16 mouse cellular contexts compared by ENCODE assay signal in the genomic region with DNA sequence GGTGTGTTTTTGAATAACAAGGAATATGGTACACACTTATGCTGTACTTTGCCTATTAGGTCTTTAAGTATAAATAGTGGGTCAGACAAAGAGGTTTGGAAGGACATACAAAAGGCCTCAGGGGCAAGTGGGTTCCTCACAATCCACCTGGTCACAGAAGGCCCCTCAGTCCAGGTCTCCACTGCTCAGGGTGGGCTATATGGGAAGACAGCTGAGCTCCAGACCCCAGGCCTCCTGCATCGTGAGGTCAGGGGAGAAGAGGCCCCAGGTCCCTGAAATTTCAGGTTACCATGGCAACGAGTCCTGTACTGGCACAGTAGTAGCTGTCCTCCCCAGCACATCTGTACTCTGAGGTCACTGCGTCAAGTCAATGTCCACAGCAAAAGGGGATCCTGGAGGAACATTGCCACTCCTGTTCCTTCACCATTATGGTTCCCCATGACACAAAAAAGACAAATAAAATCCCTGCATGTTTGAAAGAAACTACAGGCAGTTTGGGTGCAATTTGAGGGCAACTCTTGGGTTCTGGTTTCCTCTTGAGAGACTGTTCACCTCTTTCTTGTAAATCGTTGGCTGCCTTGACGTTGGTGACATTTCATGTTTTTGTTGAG.
DNase-seq lines count a peak whose midpoint lies in the region; ATAC-seq and TF ChIP-seq lines count a peak whose summit lies in the region.
"Had no signal": no experiment of that assay in that cellular context is flagged by ENCODE, and none has a peak within 500 bp of the region (broad histone marks: within the 10 kb centered on the region; RNA-seq: fewer than 3 reads in every experiment).

No protein-coding gene starts in this region.

- DNase-seq in forebrain, embryonic 11.5 days (ENCODE audit: low spot score) = peak; percentile 43
- no peak for DNase-seq in midbrain, embryonic 10.5 days (ENCODE audit: low spot score)
- DNase-seq in forebrain, postnatal 0 days = no peak
- DNase-seq in yolk sac, embryonic 10.5 days (ENCODE audit: low spot score) = no peak
- no peak for DNase-seq in T-cell, adult 2 months (ENCODE audit: low spot score)
- DNase-seq: adrenal gland, postnatal 25 days; cerebellum, adult 2 months; gastrocnemius, postnatal 10 days; heart, adult 2 months; kidney, adult 9 months; kidney, postnatal 36 days; lung, postnatal 4 days had no signal

- ATAC-seq in forebrain, embryonic 11.5 days (replicated peaks; ENCODE audit: low FRiP score) = no peak
- ATAC-seq in forebrain, embryonic 13.5 days = no peak; the same call in 1 of the 2 replicates
- ATAC-seq in midbrain, embryonic 12.5 days (ENCODE audit: low FRiP score, low read depth) = peak; percentile 58; the same call in 1 of the 2 replicates
- ATAC-seq in forebrain, postnatal 0 days = peak; percentile 15; the same call in 1 of the 2 replicates
- ATAC-seq in midbrain, embryonic 16.5 days = peak; percentile 13; the same call in 1 of the 2 replicates

- no peak for TF ChIP-seq CTCF in forebrain, postnatal 0 days (IDR thresholded peaks at IDR 0.05; ENCODE audit: low read depth)

- no peak overlapping the region for H3K27ac ChIP-seq in forebrain, embryonic 11.5 days (ENCODE audit: low read depth, low read length)
- no peak overlapping the region for H3K27ac ChIP-seq in forebrain, embryonic 13.5 days
- no peak overlapping the region for H3K27ac ChIP-seq in midbrain, embryonic 12.5 days (replicated peaks)
- no peak overlapping the region for H3K27ac ChIP-seq in midbrain, embryonic 10.5 days (replicated peaks)
- H3K27ac ChIP-seq in forebrain, postnatal 0 days (ENCODE audit: low read depth, low read length) = no peak overlapping the region
- no peak overlapping the region for H3K27ac ChIP-seq in midbrain, embryonic 16.5 days (ENCODE audit: low read length)
- H3K27ac ChIP-seq: heart, adult 2 months; limb, embryonic 12.5 days had no signal

- H3K27me3 ChIP-seq in forebrain, embryonic 11.5 days (ENCODE audit: control insufficient read depth, insufficient read depth, low read length) = no peaks in the 10 kb centered on the region
- H3K27me3 ChIP-seq in forebrain, embryonic 13.5 days = no peaks in the 10 kb centered on the region
- no peaks in the 10 kb centered on the region for H3K27me3 ChIP-seq in midbrain, embryonic 12.5 days
- no peaks in the 10 kb centered on the region for H3K27me3 ChIP-seq in midbrain, embryonic 10.5 days (ENCODE audit: low read depth, poor library complexity, severe bottlenecking)
- no peaks in the 10 kb centered on the region for H3K27me3 ChIP-seq in forebrain, postnatal 0 days (ENCODE audit: insufficient read depth, low read length)
- H3K27me3 ChIP-seq in midbrain, embryonic 16.5 days (ENCODE audit: control insufficient read depth, insufficient read depth, low read depth, low read length) = no peaks in the 10 kb centered on the region
- H3K27me3 ChIP-seq: limb, embryonic 12.5 days had no signal

- no peaks in the 10 kb centered on the region for H3K4me1 ChIP-seq in forebrain, embryonic 11.5 days (replicated peaks; ENCODE audit: control insufficient read depth, insufficient read depth, low read length)
- H3K4me1 ChIP-seq in forebrain, embryonic 13.5 days = peaks cover 16% of the 10 kb centered on the region
- no peaks in the 10 kb centered on the region for H3K4me1 ChIP-seq in midbrain, embryonic 12.5 days
- peaks cover 4% of the 10 kb centered on the region for H3K4me1 ChIP-seq in midbrain, embryonic 10.5 days
- H3K4me1 ChIP-seq in forebrain, postnatal 0 days (ENCODE audit: insufficient read depth) = 0 out of 2 replicates have a peak, but pooled peaks cover 4% of the 10 kb centered on the region
- H3K4me1 ChIP-seq in midbrain, embryonic 16.5 days (ENCODE audit: control insufficient read depth, insufficient read depth, low read length) = no peaks in the 10 kb centered on the region
- H3K4me1 ChIP-seq: limb, embryonic 12.5 days had no signal

- no peak overlapping the region for H3K4me2 ChIP-seq in forebrain, embryonic 11.5 days (ENCODE audit: low read depth, low read length, severe bottlenecking)
- no peak overlapping the region for H3K4me2 ChIP-seq in forebrain, embryonic 13.5 days
- no peak overlapping the region for H3K4me2 ChIP-seq in midbrain, embryonic 12.5 days (replicated peaks)
- H3K4me2 ChIP-seq in forebrain, postnatal 0 days (ENCODE audit: low read depth) = no peak overlapping the region
- no peak overlapping the region for H3K4me2 ChIP-seq in midbrain, embryonic 16.5 days (ENCODE audit: low read length)
- H3K4me2 ChIP-seq: limb, embryonic 12.5 days had no signal

- H3K9me3 ChIP-seq in forebrain, embryonic 11.5 days (ENCODE audit: control insufficient read depth, low read length) = no peaks in the 10 kb centered on the region
- H3K9me3 ChIP-seq in forebrain, embryonic 13.5 days (replicated peaks) = no peaks in the 10 kb centered on the region
- H3K9me3 ChIP-seq in midbrain, embryonic 12.5 days = no peaks in the 10 kb centered on the region
- no peaks in the 10 kb centered on the region for H3K9me3 ChIP-seq in midbrain, embryonic 10.5 days (replicated peaks)
- H3K9me3 ChIP-seq in forebrain, postnatal 0 days (ENCODE audit: low read length) = no peaks in the 10 kb centered on the region
- H3K9me3 ChIP-seq in midbrain, embryonic 16.5 days (replicated peaks; ENCODE audit: control insufficient read depth, low read length, poor library complexity, severe bottlenecking) = no peaks in the 10 kb centered on the region
- H3K9me3 ChIP-seq: limb, embryonic 12.5 days had no signal

- WGBS in forebrain, embryonic 11.5 days = 81% methylated on average over 5 of the region's 5 CpGs
- WGBS in forebrain, embryonic 13.5 days = 73% methylated on average over 5 of the region's 5 CpGs
- 78% methylated on average over 5 of the region's 5 CpGs for WGBS in midbrain, embryonic 12.5 days
- 77% methylated on average over 5 of the region's 5 CpGs for WGBS in midbrain, embryonic 10.5 days
- 79% methylated on average over 5 of the region's 5 CpGs for WGBS in forebrain, postnatal 0 days
- WGBS in midbrain, embryonic 16.5 days = 73% methylated on average over 5 of the region's 5 CpGs

- no peak overlapping the region for H3K9ac ChIP-seq in forebrain, embryonic 11.5 days (ENCODE audit: low read length)
- no peak overlapping the region for H3K9ac ChIP-seq in forebrain, embryonic 13.5 days
- H3K9ac ChIP-seq in midbrain, embryonic 12.5 days (replicated peaks) = no peak overlapping the region
- H3K9ac ChIP-seq in forebrain, postnatal 0 days = no peak overlapping the region
- no peak overlapping the region for H3K9ac ChIP-seq in midbrain, embryonic 16.5 days (ENCODE audit: low read depth, low read length)
- H3K9ac ChIP-seq: limb, embryonic 12.5 days had no signal

- H3K36me3 ChIP-seq in forebrain, embryonic 11.5 days (ENCODE audit: control insufficient read depth, insufficient read depth, low read length) = no peaks in the 10 kb centered on the region
- peaks cover 12% of the 10 kb centered on the region for H3K36me3 ChIP-seq in forebrain, embryonic 13.5 days (ENCODE audit: poor library complexity, severe bottlenecking)
- H3K36me3 ChIP-seq in midbrain, embryonic 12.5 days = peaks cover 10% of the 10 kb centered on the region; the same call in 1 of the 2 replicates
- peaks cover 6% of the 10 kb centered on the region for H3K36me3 ChIP-seq in midbrain, embryonic 10.5 days
- peaks cover 12% of the 10 kb centered on the region for H3K36me3 ChIP-seq in forebrain, postnatal 0 days (ENCODE audit: insufficient read depth)
- H3K36me3 ChIP-seq in midbrain, embryonic 16.5 days (ENCODE audit: control insufficient read depth, insufficient read depth, low read length) = no peaks in the 10 kb centered on the region

- H3K4me3 ChIP-seq in forebrain, embryonic 11.5 days (ENCODE audit: low read depth, low read length) = no peak overlapping the region
- no peak overlapping the region for H3K4me3 ChIP-seq in forebrain, embryonic 13.5 days
- no peak overlapping the region for H3K4me3 ChIP-seq in midbrain, embryonic 12.5 days
- H3K4me3 ChIP-seq in midbrain, embryonic 10.5 days = no peak overlapping the region
- no peak overlapping the region for H3K4me3 ChIP-seq in forebrain, postnatal 0 days (ENCODE audit: low read depth, low read length)
- no peak overlapping the region for H3K4me3 ChIP-seq in midbrain, embryonic 16.5 days (ENCODE audit: low read depth, low read length)
- H3K4me3 ChIP-seq: heart, adult 2 months; limb, embryonic 12.5 days had no signal

Comparison
In these comparisons a context has a peak if more than half of its experiments do, and no peak if none do; other contexts are left out.
1. ATAC-seq: peak in midbrain, embryonic 12.5 days (single experiment), forebrain, postnatal 0 days (single experiment) and midbrain, embryonic 16.5 days (single experiment); none in forebrain, embryonic 11.5 days (single experiment) and forebrain, embryonic 13.5 days (single experiment).